Mouse (Mus musculus): Measurements from ENCODE around the gene Btbd35f30. TPM values are rescaled to one million over a fixed set of nuclear protein-coding genes. Genes with fewer than 3 reads are reported as not detected.
"Not testable (repeated sequence)": the region's sequence is repeated elsewhere in the genome, so short reads cannot be mapped to it uniquely, and the experiment has no call there.

The Btbd35f30 gene
- polyA plus RNA-seq (2014; fragmentation: Nextera tagmentation; extraction: Ambion mirVana) = not detected in 2 replicates

- not testable (repeated sequence) for H3K9ac ChIP-seq (ENCODE audit: low read length); H3K27ac ChIP-seq (ENCODE audit: low read depth); H3K9me3 ChIP-seq (ENCODE audit: control insufficient read depth, low read length); H3K4me3 ChIP-seq (ENCODE audit: low read depth, low read length); H3K27me3 ChIP-seq (replicated peaks; ENCODE audit: control insufficient read depth, insufficient read depth, low read length); H3K4me2 ChIP-seq (ENCODE audit: low read length); H3K36me3 ChIP-seq (ENCODE audit: control insufficient read depth, insufficient read depth, low read length); DNase-seq (ENCODE audit: low spot score); H3K4me1 ChIP-seq (replicated peaks; ENCODE audit: control insufficient read depth, insufficient read depth, low read length); ATAC-seq (replicated peaks; ENCODE audit: low FRiP score, low TSS enrichment, low read depth)
- no CpG with 5 or more reads among the region's 4 CpGs for WGBS
Observed at GRCm38 (mm10) chrX:32894325-32894724, at the start of gene Btbd35f30. Gene Btbd35f30 (plus strand): TSS chrX:32894625.

- H3K36me3 ChIP-seq (ENCODE audit: control insufficient read depth, insufficient read depth, low read length); H3K27ac ChIP-seq (ENCODE audit: low read depth); ATAC-seq (replicated peaks; ENCODE audit: low FRiP score, low TSS enrichment, low read depth); H3K4me1 ChIP-seq (replicated peaks; ENCODE audit: control insufficient read depth, insufficient read depth, low read length); H3K27me3 ChIP-seq (replicated peaks; ENCODE audit: control insufficient read depth, insufficient read depth, low read length); H3K4me3 ChIP-seq (ENCODE audit: low read depth, low read length); H3K4me2 ChIP-seq (ENCODE audit: low read length); H3K9me3 ChIP-seq (ENCODE audit: control insufficient read depth, low read length); DNase-seq (ENCODE audit: low spot score); H3K9ac ChIP-seq (ENCODE audit: low read length): not testable (repeated sequence)
- WGBS = no CpG with 5 or more reads among the region's 1 CpGs
Observed at GRCm38 (mm10) chrX:32941468-32941867, 47.0 kb downstream of the Btbd35f30 start, which contains the start of gene Gm21789. Gene Gm21789 (plus strand): TSS chrX:32941768.

Other genes with a start within 250 kb of the Btbd35f30 start
- not detected in 2 replicates for gene Gm5926, start 243.9 kb upstream of the Btbd35f30 start, polyA plus RNA-seq (2014; fragmentation: Nextera tagmentation; extraction: Ambion mirVana)
- gene Btbd35f21, start 168.5 kb upstream of the Btbd35f30 start, polyA plus RNA-seq (2014; fragmentation: Nextera tagmentation; extraction: Ambion mirVana) = not detected in 2 replicates
- not detected in 2 replicates for gene Gm21789, start 47.1 kb downstream of the Btbd35f30 start, polyA plus RNA-seq (2014; fragmentation: Nextera tagmentation; extraction: Ambion mirVana)
- not detected in 2 replicates for gene Btbd35f5, start 79.3 kb downstream of the Btbd35f30 start, polyA plus RNA-seq (2014; fragmentation: Nextera tagmentation; extraction: Ambion mirVana)